Mouse (Mus musculus): Measurements from ENCODE around the gene Cd8b1. TPM values are rescaled to one million over a fixed set of nuclear protein-coding genes. Genes with fewer than 3 reads are reported as not detected.

Cd8b1 gene
- polyA plus RNA-seq (2015; fragmentation: Nextera tagmentation; extraction: Ambion mirVana) = 0.08 TPM in 1 of 2 replicates, not detected in the other

DNA sequence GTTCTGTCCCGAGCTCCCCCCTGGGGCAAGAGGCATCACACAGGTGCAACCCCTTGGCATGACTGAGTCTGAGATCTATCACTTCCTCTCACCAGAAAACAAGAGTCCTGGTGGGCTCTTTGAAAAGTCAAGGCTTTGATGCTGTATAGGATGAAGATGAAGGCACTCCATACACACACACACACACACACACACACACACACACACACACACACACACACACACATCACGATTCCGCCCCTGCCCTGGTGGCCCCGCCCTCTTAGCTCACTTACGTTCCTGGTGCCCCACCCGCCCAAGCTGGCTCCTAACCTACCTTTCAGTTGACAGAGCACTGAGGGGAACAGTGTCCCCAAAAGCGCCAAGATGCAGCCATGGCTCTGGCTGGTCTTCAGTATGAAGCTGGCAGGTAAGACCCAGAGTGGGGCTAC is at the start of gene Cd8b1:
TSS of gene Cd8b1 (plus strand) at position 298 of the 431 bp plus-strand sequence.

DNA sequence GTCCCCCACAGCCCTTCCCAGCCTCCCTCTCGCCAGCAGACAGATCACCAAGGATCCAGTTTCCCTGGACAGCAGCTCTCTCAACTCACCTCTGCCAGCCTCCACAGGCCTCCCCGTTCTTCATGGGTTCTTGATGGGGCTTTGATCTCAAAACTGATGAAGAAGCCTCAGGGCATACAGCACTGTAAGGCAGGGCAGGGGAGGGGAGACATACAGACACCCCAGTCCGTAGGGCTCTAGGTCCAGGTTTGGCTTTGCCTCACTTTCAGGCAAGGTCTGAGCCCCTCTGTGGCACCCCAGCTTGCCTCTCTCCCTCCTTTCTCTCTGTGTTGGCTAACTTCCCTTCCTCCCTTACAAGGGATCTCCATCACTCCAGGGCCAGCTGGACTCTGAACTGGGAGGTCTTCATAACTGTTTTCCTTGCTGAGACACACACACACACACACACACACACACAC is 733 bp upstream of the Cd8b1 start, which contains the start of gene Smyd1:
TSS of gene Smyd1 (minus strand) at position 408 of the 458 bp plus-strand sequence.

DNA sequence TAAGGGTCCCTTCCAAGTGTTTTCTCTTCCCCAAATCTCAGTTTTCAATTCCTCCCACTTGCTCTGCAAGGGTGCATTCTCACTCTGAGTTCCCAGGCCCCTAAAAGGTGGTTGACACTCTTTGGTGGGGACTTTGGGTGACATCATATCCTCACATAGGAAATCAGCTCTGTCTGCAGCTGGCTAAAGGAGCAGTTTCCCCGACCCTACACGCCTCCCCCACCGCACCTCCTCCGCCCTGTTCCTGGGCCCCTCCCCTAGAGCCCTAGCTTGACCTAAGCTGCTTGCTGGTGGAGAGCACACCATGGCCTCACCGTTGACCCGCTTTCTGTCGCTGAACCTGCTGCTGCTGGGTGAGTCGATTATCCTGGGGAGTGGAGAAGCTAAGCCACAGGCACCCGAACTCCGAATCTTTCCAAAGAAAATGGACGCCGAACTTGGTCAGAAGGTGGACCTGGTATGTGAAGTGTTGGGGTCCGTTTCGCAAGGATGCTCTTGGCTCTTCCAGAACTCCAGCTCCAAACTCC is 50.7 kb downstream of the Cd8b1 start, which contains the start of gene Cd8a:
TSS of gene Cd8a (plus strand) at position 179 of the 527 bp plus-strand sequence.

Other genes with a start within 250 kb of the Cd8b1 start
- gene Thnsl2, start 178.3 kb upstream of the Cd8b1 start, polyA plus RNA-seq (2015; fragmentation: Nextera tagmentation; extraction: Ambion mirVana) = 7.3 and 8.3 TPM in 2 replicates
- gene Fabp1, start 123.0 kb upstream of the Cd8b1 start, polyA plus RNA-seq (2015; fragmentation: Nextera tagmentation; extraction: Ambion mirVana) = 2.6 and 7.7 TPM in 2 replicates
- 60.7 and 71.5 TPM in 2 replicates for gene Krcc1, start 51.1 kb upstream of the Cd8b1 start, polyA plus RNA-seq (2015; fragmentation: Nextera tagmentation; extraction: Ambion mirVana)
- 0.31 and 0.52 TPM in 2 replicates for gene Smyd1, start 555 bp upstream of the Cd8b1 start, polyA plus RNA-seq (2015; fragmentation: Nextera tagmentation; extraction: Ambion mirVana)
- not detected in 2 replicates for gene Cd8a, start 50.6 kb downstream of the Cd8b1 start, polyA plus RNA-seq (2015; fragmentation: Nextera tagmentation; extraction: Ambion mirVana)
- gene Rmnd5a, start 117.8 kb downstream of the Cd8b1 start, polyA plus RNA-seq (2015; fragmentation: Nextera tagmentation; extraction: Ambion mirVana) = 8.5 and 8.8 TPM in 2 replicates
- 16.4 and 18.8 TPM in 2 replicates for gene Rnf103, start 171.1 kb downstream of the Cd8b1 start, polyA plus RNA-seq (2015; fragmentation: Nextera tagmentation; extraction: Ambion mirVana)
- 84.3 and 98.8 TPM in 2 replicates for gene Chmp3, start 221.0 kb downstream of the Cd8b1 start, polyA plus RNA-seq (2015; fragmentation: Nextera tagmentation; extraction: Ambion mirVana)